Mouse (Mus musculus): Measurements from ENCODE around the gene Sel1l. TPM values are rescaled to one million over a fixed set of nuclear protein-coding genes. Genes with fewer than 3 reads are reported as not detected.

The Sel1l gene
- polyA plus RNA-seq, 1 experiment from 2014 or later, result 89.3 TPM

DNA sequence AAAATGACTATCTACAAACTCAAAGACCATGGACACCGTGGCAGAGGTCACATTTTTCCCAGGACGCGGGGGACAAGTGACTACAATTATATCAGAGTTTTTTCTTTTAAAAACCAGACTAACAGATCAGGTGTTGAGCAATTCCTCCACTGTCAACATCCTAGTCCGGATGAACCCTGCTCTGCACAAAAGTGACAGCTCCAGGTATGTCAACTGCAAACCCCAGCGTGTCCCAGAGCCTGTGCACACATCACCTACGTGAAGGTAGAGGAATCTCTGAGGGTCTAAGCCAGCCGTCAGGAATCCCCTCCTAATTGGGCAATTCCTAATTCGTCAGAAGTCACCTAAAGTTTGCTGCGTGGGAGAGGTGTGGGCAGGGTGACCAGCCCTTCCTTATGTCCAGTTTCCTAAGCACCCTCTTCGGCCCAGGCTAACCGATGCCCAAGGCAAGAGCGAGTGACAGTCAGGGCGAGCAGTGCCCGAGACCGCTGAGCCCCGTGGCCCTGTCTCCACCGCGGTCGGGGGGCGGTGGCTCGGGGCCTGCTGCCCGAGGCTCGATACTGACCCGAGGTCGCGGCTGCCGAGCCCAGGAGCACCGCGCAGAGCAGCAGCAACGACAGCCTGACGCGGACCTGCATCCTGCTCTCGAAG, 438 bp downstream of the Sel1l start:
- peaks cover 11% of the 10 kb centered on the region; the same call in 1 of the 2 replicates for H3K4me1 ChIP-seq (ENCODE audit: control insufficient read depth, insufficient read depth, low read length)
- H3K4me2 ChIP-seq (replicated peaks; ENCODE audit: low read depth, low read length), result peak overlapping the region; percentile 95
- WGBS, result 2% methylated on average over 33 of the region's 33 CpGs

DNA sequence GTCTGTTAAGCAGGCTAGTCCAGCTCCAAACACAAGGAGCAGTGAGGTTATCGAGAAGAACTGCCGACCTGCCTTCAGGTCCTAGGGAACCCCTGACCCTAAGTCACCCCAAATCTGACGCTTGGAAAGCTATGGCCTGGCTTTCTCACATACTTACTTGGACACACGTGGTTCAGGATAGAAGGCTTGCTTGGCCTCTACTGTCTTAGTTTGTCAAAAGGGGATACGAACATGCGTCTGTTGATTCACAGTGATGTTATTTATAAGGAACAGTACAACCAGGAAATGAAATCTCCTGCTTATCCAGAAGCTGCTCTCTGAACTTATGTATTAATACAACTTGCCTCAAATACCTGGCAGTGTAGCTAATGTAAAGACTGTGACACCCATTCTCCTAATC, 2.9 kb downstream of the Sel1l start:
- Histone ChIP-seq H3K27me3 (ENCODE audit: control insufficient read depth, insufficient read depth, low read length) (no peaks in the 10 kb centered on the region), H3K4me1 (ENCODE audit: control insufficient read depth, insufficient read depth, low read length) (peaks cover 11% of the 10 kb centered on the region; the same call in 1 of the 2 replicates), H3K9me3 (ENCODE audit: control insufficient read depth, low read length) (no peaks in the 10 kb centered on the region), H3K36me3 (ENCODE audit: control insufficient read depth, insufficient read depth, low read length) (peaks cover 11% of the 10 kb centered on the region), H3K4me2 (replicated peaks; ENCODE audit: low read depth, low read length) (no peak overlapping the region), H3K4me3 (ENCODE audit: low read length) (no peak overlapping the region), H3K27ac (ENCODE audit: low read depth, low read length) (no peak overlapping the region), H3K9ac (ENCODE audit: low read depth, low read length) (no peak overlapping the region)
- WGBS, result 90% methylated on average over 6 of the region's 6 CpGs
- ATAC-seq (ENCODE audit: low FRiP score, low TSS enrichment), result no peak

More for the DNA sequence above, 438 bp downstream of the Sel1l start:
- ATAC-seq (ENCODE audit: low FRiP score, low TSS enrichment), result peak; percentile 77
- Histone ChIP-seq H3K27me3 (ENCODE audit: control insufficient read depth, insufficient read depth, low read length) (no peaks in the 10 kb centered on the region), H3K9ac (ENCODE audit: low read depth, low read length) (peak overlapping the region; percentile 89), H3K36me3 (ENCODE audit: control insufficient read depth, insufficient read depth, low read length) (no peaks in the 10 kb centered on the region; the same call in 1 of the 2 replicates), H3K4me3 (ENCODE audit: low read length) (peak overlapping the region; percentile 84), H3K27ac (ENCODE audit: low read depth, low read length) (no peak overlapping the region), H3K9me3 (ENCODE audit: control insufficient read depth, low read length) (no peaks in the 10 kb centered on the region)

DNA sequence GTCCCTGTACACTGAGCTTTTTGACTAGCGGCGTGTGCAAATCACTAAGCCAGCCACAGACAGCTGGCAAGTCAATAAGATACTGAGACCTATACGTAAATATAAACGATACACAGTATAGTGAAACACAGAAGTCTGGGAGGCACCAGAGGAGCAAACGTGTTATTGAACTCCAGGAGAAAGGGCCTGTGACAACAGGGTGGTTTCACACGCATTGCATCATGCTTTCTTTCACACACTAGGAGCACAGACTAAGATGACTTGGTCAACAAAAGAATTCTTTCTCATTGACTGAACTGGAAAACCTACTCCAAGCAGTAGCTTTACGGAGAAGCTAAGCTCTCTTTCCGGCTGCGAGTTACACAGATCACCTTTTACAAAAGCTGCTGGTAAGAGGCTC, 3.6 kb downstream of the Sel1l start:
- H3K9me3 ChIP-seq (ENCODE audit: control insufficient read depth, low read length), result no peaks in the 10 kb centered on the region
- H3K27me3 ChIP-seq (ENCODE audit: control insufficient read depth, insufficient read depth, low read length), result no peaks in the 10 kb centered on the region
- H3K27ac ChIP-seq (ENCODE audit: low read depth, low read length), result no peak overlapping the region
- peaks cover 11% of the 10 kb centered on the region; the same call in 1 of the 2 replicates for H3K4me1 ChIP-seq (ENCODE audit: control insufficient read depth, insufficient read depth, low read length)
- no peak for ATAC-seq (ENCODE audit: low FRiP score, low TSS enrichment)
- peaks cover 17% of the 10 kb centered on the region for H3K36me3 ChIP-seq (ENCODE audit: control insufficient read depth, insufficient read depth, low read length)
- 92% methylated on average over 9 of the region's 9 CpGs for WGBS
- no peak overlapping the region for H3K4me3 ChIP-seq (ENCODE audit: low read length)
- no peak overlapping the region for H3K4me2 ChIP-seq (replicated peaks; ENCODE audit: low read depth, low read length)
- H3K9ac ChIP-seq (ENCODE audit: low read depth, low read length), result no peak overlapping the region

DNA sequence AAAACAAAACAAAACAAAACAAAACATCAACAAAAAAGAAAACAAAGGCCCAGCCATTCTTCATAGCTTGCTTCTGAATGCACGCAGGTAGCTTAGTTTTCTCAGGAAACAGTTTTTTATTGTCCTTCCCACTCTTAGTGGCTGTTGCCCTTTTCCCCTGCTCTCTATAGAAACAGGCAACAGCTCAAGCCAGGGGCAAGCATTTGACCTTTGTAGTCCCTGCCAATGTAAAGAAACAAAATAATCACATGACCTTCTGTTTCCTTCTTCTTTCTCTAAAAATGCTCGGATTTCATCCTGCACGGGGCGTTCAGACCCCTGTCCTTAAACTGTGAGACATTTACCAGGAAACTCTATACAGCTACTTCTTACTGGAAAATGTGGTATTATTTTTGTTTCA, 4.4 kb downstream of the Sel1l start:
- no peak for ATAC-seq (ENCODE audit: low FRiP score, low TSS enrichment)
- Histone ChIP-seq H3K27ac (ENCODE audit: low read depth, low read length) (no peak overlapping the region), H3K4me3 (ENCODE audit: low read length) (no peak overlapping the region), H3K4me2 (replicated peaks; ENCODE audit: low read depth, low read length) (no peak overlapping the region), H3K27me3 (ENCODE audit: control insufficient read depth, insufficient read depth, low read length) (no peaks in the 10 kb centered on the region), H3K9ac (ENCODE audit: low read depth, low read length) (no peak overlapping the region), H3K9me3 (ENCODE audit: control insufficient read depth, low read length) (no peaks in the 10 kb centered on the region), H3K36me3 (ENCODE audit: control insufficient read depth, insufficient read depth, low read length) (peaks cover 22% of the 10 kb centered on the region), H3K4me1 (ENCODE audit: control insufficient read depth, insufficient read depth, low read length) (peaks cover 11% of the 10 kb centered on the region; the same call in 1 of the 2 replicates)
- WGBS, result 48% methylated on average over 4 of the region's 4 CpGs

DNA sequence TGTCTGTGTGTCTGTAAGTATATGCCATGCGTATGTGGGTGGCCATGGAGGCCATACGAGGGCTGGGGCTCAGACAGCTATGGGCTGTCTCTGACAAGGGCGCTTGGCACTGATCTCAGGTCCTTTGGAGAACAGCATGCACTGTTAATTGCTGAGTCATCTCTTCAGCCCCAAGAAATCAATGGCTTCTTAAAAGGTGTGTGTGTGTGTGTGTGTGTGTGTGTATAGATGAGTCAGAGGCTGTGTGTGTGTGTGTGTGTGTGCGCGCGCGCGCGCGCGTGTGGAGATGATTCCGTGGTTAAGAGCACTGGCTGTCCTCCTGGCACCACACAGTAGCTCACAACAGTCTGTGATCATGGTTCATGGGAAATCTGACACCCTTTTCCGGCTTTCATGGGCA, 5.1 kb downstream of the Sel1l start:
- no peaks in the 10 kb centered on the region for H3K9me3 ChIP-seq (ENCODE audit: control insufficient read depth, low read length)
- H3K27me3 ChIP-seq (ENCODE audit: control insufficient read depth, insufficient read depth, low read length), result no peaks in the 10 kb centered on the region
- no peak overlapping the region for H3K4me3 ChIP-seq (ENCODE audit: low read length)
- H3K27ac ChIP-seq (ENCODE audit: low read depth, low read length), result no peak overlapping the region
- H3K36me3 ChIP-seq (ENCODE audit: control insufficient read depth, insufficient read depth, low read length), result peaks cover 22% of the 10 kb centered on the region
- no peak for ATAC-seq (ENCODE audit: low FRiP score, low TSS enrichment)
- H3K4me2 ChIP-seq (replicated peaks; ENCODE audit: low read depth, low read length), result no peak overlapping the region
- peaks cover 11% of the 10 kb centered on the region; the same call in 1 of the 2 replicates for H3K4me1 ChIP-seq (ENCODE audit: control insufficient read depth, insufficient read depth, low read length)
- 94% methylated on average over 13 of the region's 13 CpGs for WGBS
- no peak overlapping the region for H3K9ac ChIP-seq (ENCODE audit: low read depth, low read length)

DNA sequence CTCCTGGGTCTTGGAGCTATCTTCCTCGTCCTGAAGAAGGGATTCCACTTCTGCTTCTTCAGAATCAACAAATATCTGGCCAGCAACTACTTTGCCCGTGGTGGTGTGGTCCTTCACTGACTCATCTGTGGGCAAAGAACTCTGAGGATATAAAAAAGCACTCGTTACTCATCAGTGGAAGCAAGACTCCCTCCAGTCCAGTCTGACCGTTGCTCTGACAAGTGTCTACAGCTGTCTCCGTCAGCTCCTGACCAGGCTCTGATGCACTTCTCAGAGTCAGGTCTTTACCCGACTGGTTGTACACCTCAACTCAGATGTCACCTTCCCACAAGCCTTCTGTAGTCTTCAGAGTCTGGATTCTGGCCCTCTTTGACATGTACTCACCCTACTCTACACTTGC, 7.2 kb downstream of the Sel1l start:
- no peaks in the 10 kb centered on the region for H3K9me3 ChIP-seq (ENCODE audit: control insufficient read depth, low read length)
- WGBS, result 87% methylated on average over 6 of the region's 6 CpGs
- no peak overlapping the region for H3K9ac ChIP-seq (ENCODE audit: low read depth, low read length)
- H3K27ac ChIP-seq (ENCODE audit: low read depth, low read length), result no peak overlapping the region
- H3K36me3 ChIP-seq (ENCODE audit: control insufficient read depth, insufficient read depth, low read length), result peaks cover 38% of the 10 kb centered on the region
- no peak overlapping the region for H3K4me2 ChIP-seq (replicated peaks; ENCODE audit: low read depth, low read length)
- H3K4me1 ChIP-seq (ENCODE audit: control insufficient read depth, insufficient read depth, low read length), result no peaks in the 10 kb centered on the region
- no peak overlapping the region for H3K4me3 ChIP-seq (ENCODE audit: low read length)
- no peak for ATAC-seq (ENCODE audit: low FRiP score, low TSS enrichment)
- no peaks in the 10 kb centered on the region for H3K27me3 ChIP-seq (ENCODE audit: control insufficient read depth, insufficient read depth, low read length)

DNA sequence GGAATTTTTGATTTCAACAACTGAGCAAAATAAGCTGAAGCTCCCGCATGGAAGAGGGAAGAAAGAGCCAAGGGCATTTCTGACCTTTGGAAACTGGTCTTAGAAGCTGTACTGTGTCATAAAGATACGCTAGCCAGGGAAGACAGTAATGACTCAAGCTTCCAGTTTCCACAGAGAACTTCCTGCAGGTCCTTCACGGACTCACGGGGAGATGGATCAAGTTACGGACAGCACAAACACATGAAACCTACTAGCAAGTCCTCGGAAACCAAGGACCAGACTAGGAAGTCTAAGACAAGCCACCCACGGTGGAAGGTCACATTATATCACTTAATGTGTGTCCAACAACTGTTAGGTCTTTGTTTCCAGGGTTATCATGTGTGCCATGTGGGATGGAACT, 10.7 kb downstream of the Sel1l start:
- H3K36me3 ChIP-seq (ENCODE audit: control insufficient read depth, insufficient read depth, low read length), result peaks cover 54% of the 10 kb centered on the region
- no peak overlapping the region for H3K4me2 ChIP-seq (replicated peaks; ENCODE audit: low read depth, low read length)
- H3K4me3 ChIP-seq (ENCODE audit: low read length), result no peak overlapping the region
- 54% methylated on average over 7 of the region's 7 CpGs for WGBS
- H3K4me1 ChIP-seq (ENCODE audit: control insufficient read depth, insufficient read depth, low read length), result no peaks in the 10 kb centered on the region
- no peaks in the 10 kb centered on the region for H3K9me3 ChIP-seq (ENCODE audit: control insufficient read depth, low read length)
- H3K9ac ChIP-seq (ENCODE audit: low read depth, low read length), result no peak overlapping the region
- no peak overlapping the region for H3K27ac ChIP-seq (ENCODE audit: low read depth, low read length)
- no peak for ATAC-seq (ENCODE audit: low FRiP score, low TSS enrichment)
- no peaks in the 10 kb centered on the region for H3K27me3 ChIP-seq (ENCODE audit: control insufficient read depth, insufficient read depth, low read length)

DNA sequence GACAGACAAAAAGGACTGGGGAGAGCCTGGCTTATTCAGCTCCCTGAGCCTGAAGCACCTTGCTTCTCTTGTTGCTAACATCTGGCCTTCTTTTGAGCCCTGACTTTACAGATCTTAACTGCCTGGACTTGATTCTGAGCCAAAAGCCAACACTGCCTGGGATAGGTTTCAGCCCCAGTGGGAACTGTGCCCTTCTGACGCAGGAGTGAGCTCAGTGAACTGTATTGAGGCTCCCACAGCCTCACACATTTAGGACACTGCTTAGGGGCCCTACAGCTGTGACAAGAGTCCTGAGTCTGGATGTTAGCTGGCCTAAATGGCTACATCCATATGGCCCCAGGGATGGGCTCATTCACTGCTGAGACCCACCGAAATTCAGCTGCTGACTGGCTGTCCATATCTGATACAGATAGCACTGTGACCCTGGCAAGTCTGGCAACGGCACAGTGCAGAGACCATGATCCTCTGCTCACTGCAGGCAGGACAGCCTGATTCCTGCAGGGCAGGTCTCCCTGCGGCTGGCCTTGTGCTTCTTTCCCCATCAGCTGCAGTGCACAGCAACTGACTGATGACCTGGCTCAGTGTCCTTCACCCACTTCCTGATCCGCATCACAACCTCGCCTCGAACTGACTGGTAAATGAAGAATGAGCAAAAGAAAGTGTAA, 11.4 kb downstream of the Sel1l start:
- H3K27me3 ChIP-seq (ENCODE audit: control insufficient read depth, insufficient read depth, low read length), result no peaks in the 10 kb centered on the region
- H3K36me3 ChIP-seq (ENCODE audit: control insufficient read depth, insufficient read depth, low read length), result peaks cover 61% of the 10 kb centered on the region
- WGBS, result 87% methylated on average over 7 of the region's 7 CpGs
- no peaks in the 10 kb centered on the region for H3K9me3 ChIP-seq (ENCODE audit: control insufficient read depth, low read length)
- H3K4me1 ChIP-seq (ENCODE audit: control insufficient read depth, insufficient read depth, low read length), result no peaks in the 10 kb centered on the region
- no peak overlapping the region for H3K4me2 ChIP-seq (replicated peaks; ENCODE audit: low read depth, low read length)
- ATAC-seq (ENCODE audit: low FRiP score, low TSS enrichment), result no peak
- H3K9ac ChIP-seq (ENCODE audit: low read depth, low read length), result no peak overlapping the region
- no peak overlapping the region for H3K4me3 ChIP-seq (ENCODE audit: low read length)
- H3K27ac ChIP-seq (ENCODE audit: low read depth, low read length), result no peak overlapping the region

DNA sequence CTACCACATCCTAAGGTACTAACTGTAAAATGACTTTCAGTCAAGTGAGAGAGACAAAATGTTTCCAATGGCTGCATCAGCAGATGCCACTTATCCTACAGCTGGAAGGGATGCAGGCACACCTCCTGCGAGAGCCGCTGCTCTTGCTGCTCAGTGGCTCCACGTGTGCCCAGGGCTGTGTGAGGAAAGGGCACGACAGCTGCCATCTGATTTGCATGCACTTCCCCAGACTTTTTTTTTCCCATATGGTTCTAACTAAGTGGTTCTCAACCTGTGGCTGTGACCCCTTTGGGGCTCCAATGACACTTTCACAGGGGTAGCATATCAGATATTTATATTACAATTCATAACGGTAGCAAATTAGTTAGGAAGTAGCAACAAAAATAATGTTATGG, 15.0 kb downstream of the Sel1l start:
- Histone ChIP-seq H3K36me3 (ENCODE audit: control insufficient read depth, insufficient read depth, low read length) (peaks cover 65% of the 10 kb centered on the region), H3K9ac (ENCODE audit: low read depth, low read length) (no peak overlapping the region), H3K4me2 (replicated peaks; ENCODE audit: low read depth, low read length) (no peak overlapping the region), H3K27me3 (ENCODE audit: control insufficient read depth, insufficient read depth, low read length) (no peaks in the 10 kb centered on the region), H3K4me1 (ENCODE audit: control insufficient read depth, insufficient read depth, low read length) (no peaks in the 10 kb centered on the region), H3K9me3 (ENCODE audit: control insufficient read depth, low read length) (no peaks in the 10 kb centered on the region), H3K4me3 (ENCODE audit: low read length) (no peak overlapping the region), H3K27ac (ENCODE audit: low read depth, low read length) (no peak overlapping the region)
- ATAC-seq (ENCODE audit: low FRiP score, low TSS enrichment), result no peak
- WGBS, result 85% methylated on average over 5 of the region's 5 CpGs

Measured in kidney, embryonic 14.5 days (tissue).